Mouse (Mus musculus) kidney, postnatal 10 days (tissue): Measurements from ENCODE around the gene Bcr.
"Not testable (repeated sequence)": the region's sequence is repeated elsewhere in the genome, so short reads cannot be mapped to it uniquely, and the experiment has no call there.

Source experiments
- DNase-seq: peaks from one replicate; pipeline ENCODE4 v3.0.0; 2021; ENCODE audit warnings: mixed read lengths

Bcr gene

DNA sequence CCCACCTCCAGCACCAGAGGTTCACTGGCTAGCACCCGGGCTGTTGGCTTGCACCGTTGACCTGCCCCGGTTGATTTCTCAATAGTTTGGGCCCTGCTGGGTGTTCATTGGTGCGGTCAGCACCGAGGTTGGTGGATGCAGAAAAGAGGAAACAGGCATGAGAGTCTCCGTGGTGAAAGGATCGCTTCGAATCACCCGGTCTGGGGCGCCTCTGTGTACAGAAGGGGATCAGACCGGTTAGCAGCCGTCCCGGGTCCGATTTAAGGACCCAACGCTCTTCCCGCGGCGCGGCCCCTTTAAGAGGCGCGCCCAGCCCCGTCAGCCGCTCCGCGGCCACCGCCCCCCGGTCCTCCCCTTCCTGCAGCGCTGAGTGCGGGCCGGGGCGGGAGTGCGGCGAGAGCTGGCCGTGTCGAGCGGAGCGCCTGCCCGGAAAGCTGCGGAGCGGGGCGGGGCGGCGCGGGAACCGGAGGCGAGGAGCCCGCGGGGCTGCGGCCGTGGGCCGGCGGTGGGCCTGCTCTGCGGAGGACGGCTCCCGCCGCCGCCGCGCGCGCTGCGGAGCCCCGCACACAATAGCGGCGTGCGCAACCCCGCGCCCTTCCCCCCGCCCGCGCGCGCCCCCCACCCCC, at the start of gene Bcr:
Bcr (plus strand) TSS at position 376 of the 626 bp plus-strand sequence.
- peak; percentile 89 for DNase-seq

- no peak for DNase-seq
Measured at GRCm38 (mm10) chr10:75010704-75011103, 49.7 kb upstream of the Bcr start.

DNA sequence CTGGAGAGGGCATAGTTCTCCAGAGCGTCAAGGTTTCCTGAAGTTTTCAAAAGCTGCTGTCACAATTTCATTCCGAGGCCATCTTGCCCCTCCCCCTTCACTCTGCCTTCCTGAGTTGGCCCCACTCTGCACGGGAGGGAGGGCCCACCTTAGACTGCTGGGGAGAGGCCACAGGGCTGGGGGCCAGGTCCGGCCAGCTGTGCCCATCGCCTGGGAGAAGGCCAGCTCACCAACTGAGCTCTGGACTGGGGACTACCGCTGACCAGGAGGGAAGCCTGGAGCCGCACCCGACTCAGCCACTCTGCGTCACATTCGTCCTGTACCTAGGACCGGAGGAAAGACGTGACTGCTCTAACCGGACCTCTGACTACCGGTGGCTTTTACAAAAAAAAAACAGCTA, 44.9 kb upstream of the Bcr start:
- DNase-seq: no peak

DNA sequence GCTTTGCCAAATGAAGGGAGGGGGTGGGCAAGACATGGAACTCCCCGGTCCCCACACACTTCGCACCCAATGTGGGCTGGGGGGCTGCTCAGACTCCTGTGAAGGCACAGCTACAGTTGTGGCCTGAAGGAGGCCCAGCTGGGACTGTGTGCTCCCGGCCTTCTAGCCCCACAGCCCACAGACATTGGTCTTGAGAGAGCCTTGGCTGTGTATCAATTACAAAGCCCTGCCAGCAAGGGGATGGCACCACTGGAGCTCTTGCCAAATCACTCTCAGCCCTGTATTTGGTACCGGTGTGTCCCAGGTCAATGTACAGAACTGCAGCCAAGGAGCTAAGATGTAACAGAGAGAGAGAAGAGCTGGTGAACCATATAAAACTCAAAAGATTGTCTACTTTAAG, 43.9 kb upstream of the Bcr start:
- DNase-seq: no peak

- DNase-seq: no peak
Measured at GRCm38 (mm10) chr10:75020271-75020670, 40.1 kb upstream of the Bcr start.

DNA sequence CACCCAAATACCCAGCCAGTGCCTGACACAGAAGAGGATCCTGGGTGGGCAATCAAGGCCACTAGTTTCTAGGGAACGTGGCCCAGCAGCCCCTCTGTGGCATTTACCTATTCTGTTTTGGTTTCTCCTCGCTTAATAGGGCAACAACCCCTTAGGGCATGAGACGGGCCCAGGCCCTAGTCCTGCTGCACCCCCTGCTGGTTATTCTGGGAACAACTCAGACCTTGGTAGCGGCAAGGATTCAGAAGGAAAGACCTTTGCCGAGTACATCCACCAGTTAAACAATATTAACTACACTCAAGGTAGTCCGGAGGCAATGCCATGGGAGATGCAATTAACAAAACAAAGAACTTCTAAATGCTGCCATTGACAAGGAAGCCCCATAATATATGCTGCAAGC, 39.3 kb upstream of the Bcr start:
- DNase-seq: peak; percentile 88

DNA sequence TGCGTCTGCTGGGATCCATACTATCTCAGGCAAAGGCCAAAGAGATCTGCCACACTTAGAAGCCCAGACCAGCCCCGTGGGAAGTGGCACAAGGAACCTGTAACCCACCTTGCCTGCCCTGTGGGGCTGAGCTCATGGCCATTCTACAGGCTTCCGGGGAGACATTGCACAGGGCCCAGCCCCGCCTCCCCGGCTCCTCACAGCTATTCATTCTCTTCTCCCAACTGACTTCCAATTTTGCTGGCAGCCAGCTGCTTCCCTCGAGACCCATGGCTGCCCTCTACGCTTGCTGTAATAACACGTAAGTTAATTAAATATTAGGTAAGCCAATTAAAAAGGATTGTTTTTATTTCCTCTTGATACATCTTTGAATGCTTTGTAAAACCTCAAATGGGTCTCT, 33.9 kb upstream of the Bcr start:
- no peak for DNase-seq

GRCm38 (mm10) chr10:75028743-75029142, 31.6 kb upstream of the Bcr start:
- no peak for DNase-seq

GRCm38 (mm10) chr10:75029677-75030076, 30.7 kb upstream of the Bcr start:
- DNase-seq: no peak

DNA sequence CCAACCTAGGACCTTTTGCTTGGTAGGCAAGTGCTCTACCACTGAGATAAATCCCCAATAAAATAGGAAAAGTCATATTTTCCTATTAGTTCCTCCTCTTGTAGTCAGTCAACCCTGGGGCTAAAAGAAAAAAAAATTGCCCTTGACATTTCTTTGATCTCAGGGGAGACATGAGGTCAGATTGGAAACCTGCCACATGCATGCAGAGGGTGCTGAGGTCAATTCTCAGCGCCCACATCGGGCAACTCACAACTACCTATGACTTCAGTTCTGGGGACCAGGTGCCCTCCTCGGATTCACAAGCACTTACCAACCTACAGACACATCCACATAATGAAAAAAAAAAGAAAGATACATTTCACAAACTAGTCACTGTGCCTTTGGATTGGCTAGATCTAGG, 30.2 kb upstream of the Bcr start:
- DNase-seq: no peak

DNA sequence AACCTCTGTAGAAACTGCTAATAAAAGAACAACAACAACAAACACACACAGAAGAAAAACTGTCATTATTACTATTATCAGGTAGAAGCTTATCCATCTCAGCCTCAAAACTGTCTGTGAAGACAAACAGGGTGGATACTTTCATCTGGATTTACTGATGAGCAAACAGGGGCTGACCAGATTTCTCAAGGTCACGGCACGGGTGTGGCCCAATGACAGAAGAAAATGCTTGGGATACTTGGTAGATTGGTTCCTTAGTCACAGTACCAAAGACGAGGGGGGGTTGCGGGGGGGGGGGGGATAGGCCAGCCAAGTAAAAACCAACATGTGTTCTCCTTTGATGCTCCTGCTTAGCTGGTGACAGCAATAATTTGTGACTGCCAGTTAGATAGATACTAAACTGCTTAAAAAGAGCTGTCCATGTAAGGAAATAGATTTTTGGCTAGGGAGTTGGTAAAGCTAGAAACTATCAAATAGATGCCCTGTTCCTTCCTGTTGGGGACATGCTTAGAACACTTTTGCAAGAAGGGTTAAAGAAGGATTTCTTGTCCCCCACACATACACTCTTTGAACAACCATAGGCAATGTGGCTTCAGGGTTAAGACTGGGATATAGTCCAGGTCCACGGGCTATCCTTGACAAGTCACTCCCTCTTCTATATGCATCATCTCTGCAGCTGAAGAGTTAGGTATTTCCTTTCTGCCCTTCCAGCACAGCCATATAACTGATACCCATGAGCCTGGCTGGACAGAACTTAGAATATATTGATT, 28.9 kb upstream of the Bcr start:
- no peak for DNase-seq

- peak; percentile 89 for DNase-seq
Measured at GRCm38 (mm10) chr10:75032395-75032794, 28.0 kb upstream of the Bcr start, which contains the start of gene Rsph14. Gene Rsph14, minus strand, starts transcription at chr10:75032586.

- DNase-seq: peak; percentile 99
Measured at GRCm38 (mm10) chr10:75036883-75037379, 23.5 kb upstream of the Bcr start, which contains the start of gene Rab36. Gene Rab36, plus strand, starts transcription at chr10:75037058.

GRCm38 (mm10) chr10:75042060-75042459, 18.3 kb upstream of the Bcr start:
- DNase-seq: not testable (repeated sequence)

DNA sequence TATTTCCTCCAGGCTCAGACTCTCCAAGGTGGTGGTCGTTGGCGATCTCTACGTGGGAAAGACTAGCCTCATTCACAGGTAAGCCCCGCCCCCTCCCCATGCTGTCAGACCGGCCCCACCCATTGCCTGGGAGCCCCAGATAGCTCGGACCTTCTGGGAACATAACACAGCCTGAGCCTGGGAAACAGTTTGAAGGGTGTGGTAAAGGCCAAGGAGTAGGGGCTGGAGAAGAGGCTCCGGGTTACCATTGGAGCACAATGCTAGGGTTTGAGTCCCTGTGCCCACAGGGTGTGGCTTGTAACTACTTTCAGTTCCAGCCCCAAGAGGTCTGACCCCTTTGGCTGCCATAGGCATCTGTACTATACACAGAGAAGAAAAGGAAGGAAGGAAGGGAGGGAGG, 15.9 kb upstream of the Bcr start:
- DNase-seq: no peak

DNA sequence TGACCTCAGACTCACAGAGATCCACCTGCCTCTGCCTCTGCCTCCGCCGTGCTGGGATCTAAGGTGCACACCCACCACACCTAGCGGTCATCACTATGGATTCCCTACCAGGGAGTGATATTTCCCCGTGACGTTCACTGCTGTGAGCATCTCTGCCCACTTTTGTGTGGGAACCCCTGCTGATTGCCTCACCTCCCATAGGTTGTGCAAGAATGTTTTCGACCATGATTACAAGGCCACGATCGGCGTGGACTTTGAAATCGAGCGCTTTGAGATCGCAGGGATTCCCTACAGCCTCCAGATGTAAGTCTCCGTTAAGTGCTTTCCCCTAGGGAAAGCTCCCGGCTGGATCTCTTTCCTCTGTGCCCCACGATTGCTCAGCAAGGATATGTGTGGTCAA, 14.6 kb upstream of the Bcr start:
- no peak for DNase-seq

- DNase-seq: no peak
Measured at GRCm38 (mm10) chr10:75048711-75049110, 11.7 kb upstream of the Bcr start.

DNA sequence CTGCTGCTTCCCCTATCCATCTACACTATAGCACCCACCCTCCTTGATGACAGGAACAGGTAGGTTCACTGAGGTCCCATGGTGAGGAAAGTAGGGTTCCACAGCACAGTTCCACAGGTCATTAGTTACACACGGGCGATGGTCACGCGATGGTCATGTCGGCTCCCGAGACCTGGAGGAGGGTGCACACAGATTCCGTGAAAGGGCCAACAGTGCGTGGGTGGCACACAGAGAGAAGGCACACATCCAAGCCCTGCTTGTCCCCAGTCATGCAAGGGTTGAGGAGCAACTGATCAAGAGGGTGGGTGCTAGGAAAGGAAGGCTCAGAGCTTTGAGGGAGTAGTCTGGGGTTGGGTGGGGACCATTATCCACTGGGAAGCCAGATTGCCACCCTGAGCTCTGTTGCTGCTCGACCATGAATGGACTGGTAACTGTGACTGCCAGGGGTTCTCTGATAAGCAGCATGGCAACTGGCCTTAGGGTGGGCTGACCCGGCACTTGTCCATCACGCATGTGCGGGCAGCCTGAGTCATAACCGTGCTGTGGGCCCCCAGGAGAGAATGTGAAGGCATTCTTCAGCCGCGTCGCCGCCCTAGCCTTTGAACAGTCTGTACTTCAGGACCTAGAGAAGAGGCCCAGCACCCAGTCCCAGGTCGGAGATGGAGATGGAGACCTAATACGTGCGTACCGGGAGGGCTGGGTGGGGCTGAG, 8.9 kb upstream of the Bcr start:
- no peak for DNase-seq

DNA sequence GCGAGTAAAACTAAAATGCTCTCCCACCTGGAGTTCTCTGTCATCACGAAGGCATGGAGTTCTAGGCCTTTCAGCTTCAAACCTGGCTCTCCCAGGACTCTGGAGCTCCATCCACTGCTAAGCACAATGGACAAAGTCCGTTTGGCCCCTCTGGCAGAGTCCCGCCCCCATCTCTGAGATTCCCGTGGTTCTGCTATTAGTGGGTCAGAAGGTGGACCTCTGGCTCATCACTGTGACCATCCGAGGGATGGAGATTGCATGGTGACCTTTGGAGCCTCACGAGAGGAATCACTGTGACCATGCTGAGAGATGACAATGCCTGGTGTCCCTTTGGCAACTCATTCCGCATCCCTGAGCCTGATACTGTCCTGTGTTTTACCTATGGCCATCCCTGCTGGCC, 7.5 kb upstream of the Bcr start:
- peak; percentile 29 for DNase-seq

DNA sequence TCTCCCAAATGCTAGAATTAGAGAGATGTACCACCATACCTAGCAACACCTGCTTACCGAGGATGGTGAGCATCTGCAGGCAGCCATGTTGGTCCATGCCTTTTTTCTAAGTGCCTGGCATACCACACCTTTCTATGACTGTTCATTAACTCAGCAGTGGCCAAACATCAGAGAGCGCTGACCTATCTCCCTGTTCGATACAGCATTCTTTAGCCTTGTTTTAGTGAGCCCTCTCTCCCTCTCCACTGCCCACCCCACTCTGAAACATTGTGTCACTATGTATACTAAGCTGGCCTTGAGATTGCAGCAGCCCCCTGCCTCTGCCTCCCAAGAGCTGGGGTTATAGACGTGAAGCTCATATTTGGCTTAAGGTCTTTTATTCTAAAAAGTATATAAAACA, 6.7 kb upstream of the Bcr start:
- DNase-seq: no peak

- no peak for DNase-seq
Measured at GRCm38 (mm10) chr10:75054125-75054524, 6.3 kb upstream of the Bcr start.

DNA sequence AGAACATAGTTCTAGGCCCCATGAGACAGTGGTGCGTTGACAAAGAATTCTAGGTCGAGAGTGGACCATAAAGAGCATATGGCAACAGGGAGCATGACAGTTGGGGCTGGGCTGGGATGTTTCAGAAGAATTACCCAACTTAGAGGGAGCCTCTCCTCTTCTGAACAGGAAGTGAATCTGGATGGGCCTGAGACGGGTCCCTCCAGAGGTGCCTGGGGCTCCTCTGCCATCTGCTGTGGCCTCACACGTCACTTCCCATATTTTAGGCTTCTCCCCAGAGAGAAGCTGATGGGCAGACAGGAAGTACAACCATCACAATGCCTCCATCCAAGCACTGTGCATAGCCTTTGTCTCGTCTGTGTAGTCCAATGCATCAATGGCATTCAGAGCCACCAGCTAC, 4.7 kb upstream of the Bcr start:
- no peak for DNase-seq

DNA sequence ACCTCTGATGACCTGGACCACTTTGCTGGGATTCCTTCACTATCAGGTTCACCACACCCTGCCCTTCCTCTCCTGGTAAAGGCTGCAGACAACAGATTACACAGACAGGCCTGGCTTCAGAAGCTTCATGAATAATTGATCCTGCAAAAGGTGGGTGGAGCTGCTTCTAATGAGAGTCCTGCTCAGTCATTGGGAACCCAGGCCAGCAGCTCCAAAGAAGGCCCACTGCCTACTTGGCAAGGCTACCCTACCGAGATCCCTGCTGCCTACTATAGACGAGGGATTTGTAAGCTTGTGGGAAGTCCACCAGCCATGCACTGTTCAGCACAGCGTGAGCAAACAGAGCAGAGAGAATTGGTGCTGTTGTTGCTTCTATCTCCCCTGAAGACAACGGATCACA, 4.1 kb upstream of the Bcr start:
- DNase-seq: no peak

DNA sequence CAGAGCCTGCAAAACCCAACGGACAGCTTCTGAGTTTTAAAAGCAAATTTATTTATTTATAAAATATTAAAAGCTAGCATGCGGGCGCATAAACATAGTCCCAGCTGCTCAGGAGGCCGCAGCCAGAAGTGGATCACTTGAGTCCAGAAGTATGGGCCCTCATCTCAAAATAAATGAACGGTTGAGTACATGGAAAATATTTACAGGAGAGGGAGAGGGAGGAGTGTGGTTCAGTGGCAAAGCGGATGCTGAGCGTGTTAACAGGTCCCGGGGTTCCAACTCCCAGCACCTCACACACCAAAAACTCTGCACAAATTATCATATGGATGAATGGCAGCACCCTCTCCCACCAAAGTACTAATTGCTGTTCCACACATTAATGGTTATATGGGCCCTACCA, 2.1 kb upstream of the Bcr start:
- no peak for DNase-seq
